Mouse (Mus musculus) lung, postnatal 0 days (tissue): Measurements from ENCODE around the gene Gcnt2.

Experiments
- CTCF ChIP-seq: IDR thresholded peaks from 2 replicates; pipeline ENCODE4 v1.5.1; 2016; ENCODE audit warnings: antibody characterized with exemption, mild to moderate bottlenecking
- EP300 ChIP-seq: IDR thresholded peaks from 2 replicates; pipeline ENCODE4 v1.6.1; 2016; ENCODE audit warnings: antibody characterized with exemption, mild to moderate bottlenecking, control low read depth

DNA sequence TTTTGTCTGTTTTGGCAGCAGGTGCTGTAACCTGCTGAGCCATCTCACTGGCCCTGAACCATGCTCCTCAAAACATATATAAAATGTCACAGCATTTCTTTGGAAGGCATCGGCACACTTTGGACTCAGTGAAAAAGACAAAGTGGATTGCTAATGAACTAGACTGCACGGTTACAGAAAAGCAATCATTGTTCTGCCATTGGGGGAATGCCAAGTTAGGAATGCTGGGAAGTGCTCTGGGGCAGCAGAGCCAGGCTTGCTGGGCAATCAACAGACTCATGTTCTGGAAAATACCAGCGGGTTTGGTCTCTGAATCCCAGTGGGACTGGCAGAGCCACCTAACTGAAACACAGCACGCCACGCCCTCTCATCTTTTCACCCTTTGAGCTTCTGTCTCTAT lies 31.0 kb downstream of the Gcnt2 start:
- TF ChIP-seq CTCF (no peak), EP300 (no peak)
